Mouse (Mus musculus): Measurements from ENCODE around the gene Ubqln3.
A peak's percentile ranks its signal among the peaks of the same experiment; 100 is the strongest.

The Ubqln3 gene

GRCm38 (mm10) chr7:104143179-104143578 lies at the start of gene Ubqln3:
Ubqln3 (minus strand) TSS chr7:104143279.
- no peak for DNase-seq (ENCODE audit: low spot score in 2 of 2)

GRCm38 (mm10) chr7:104191275-104191674 lies 48.2 kb upstream of the Ubqln3 start:
- DNase-seq (ENCODE audit: low spot score in 2 of 2) = no peak

- DNase-seq (ENCODE audit: low spot score in 2 of 2) = no peak
Observed at GRCm38 (mm10) chr7:104183292-104183691, 40.2 kb upstream of the Ubqln3 start, which contains the start of gene Olfr648. Olfr648 (minus strand) TSS chr7:104183392.

GRCm38 (mm10) chr7:104179074-104179473 lies 36.0 kb upstream of the Ubqln3 start:
- no peak for DNase-seq (ENCODE audit: low spot score in 2 of 2)

GRCm38 (mm10) chr7:104178422-104179054 lies 35.5 kb upstream of the Ubqln3 start:
- no peak for DNase-seq (ENCODE audit: low spot score in 2 of 2)

- no peak for DNase-seq (ENCODE audit: low spot score in 2 of 2)
Observed at GRCm38 (mm10) chr7:104175085-104175484, 32.0 kb upstream of the Ubqln3 start.

- DNase-seq (ENCODE audit: low spot score in 2 of 2) = peak in 1 of 2 experiments; percentile 17
Observed at GRCm38 (mm10) chr7:104169634-104170204, 26.6 kb upstream of the Ubqln3 start.

GRCm38 (mm10) chr7:104167105-104167504 lies 24.0 kb upstream of the Ubqln3 start:
- peak in 1 of 2 experiments; percentile 7 for DNase-seq (ENCODE audit: low spot score in 2 of 2)

GRCm38 (mm10) chr7:104150456-104150855 lies 7.4 kb upstream of the Ubqln3 start, which contains the start of gene Ubqlnl:
Ubqlnl (minus strand) TSS chr7:104150556.
- no peak for DNase-seq (ENCODE audit: low spot score in 2 of 2)

- no peak for DNase-seq (ENCODE audit: low spot score in 2 of 2)
Observed at GRCm38 (mm10) chr7:104137305-104137704, 5.8 kb downstream of the Ubqln3 start, which contains the start of gene Olfr643. Olfr643 (minus strand) TSS chr7:104137405.

- DNase-seq (ENCODE audit: low spot score in 2 of 2) = no peak
Observed at GRCm38 (mm10) chr7:104129726-104130125, 13.4 kb downstream of the Ubqln3 start, which contains the start of gene Ubqln5. Ubqln5 (minus strand) TSS chr7:104129826.

- no peak for DNase-seq (ENCODE audit: low spot score in 2 of 2)
Observed at GRCm38 (mm10) chr7:104104757-104104972, 38.4 kb downstream of the Ubqln3 start, which contains the start of gene Olfr646. Olfr646 (plus strand) TSS chr7:104104873.

- no peak for DNase-seq (ENCODE audit: low spot score in 2 of 2)
Observed at GRCm38 (mm10) chr7:104103913-104104756, 38.9 kb downstream of the Ubqln3 start.
